Mouse (Mus musculus): ENCODE results near the gene Agmat. TPM values are rescaled to one million over a fixed set of nuclear protein-coding genes. Genes with fewer than 3 reads are reported as not detected.

Agmat gene
- polyA plus RNA-seq, 1 experiment from 2014 or later = 3.5 TPM

Other genes starting within 250 kb of the Agmat start
- gene Spen, start 208.1 kb upstream of the Agmat start, polyA plus RNA-seq (2016; fragmentation: Nextera tagmentation; extraction: Ambion mirVana) = 6.0 and 8.4 TPM in 2 replicates
- 61.9 and 62.7 TPM in 2 replicates for gene Fblim1, start 140.6 kb upstream of the Agmat start, polyA plus RNA-seq (2016; fragmentation: Nextera tagmentation; extraction: Ambion mirVana)
- 0.96 and 2.4 TPM in 2 replicates for gene Tmem82, start 128.0 kb upstream of the Agmat start, polyA plus RNA-seq (2016; fragmentation: Nextera tagmentation; extraction: Ambion mirVana)
- gene Slc25a34, start 122.9 kb upstream of the Agmat start, polyA plus RNA-seq (2016; fragmentation: Nextera tagmentation; extraction: Ambion mirVana) = 0.20 and 0.34 TPM in 2 replicates
- gene Plekhm2, start 81.8 kb upstream of the Agmat start, polyA plus RNA-seq (2016; fragmentation: Nextera tagmentation; extraction: Ambion mirVana) = 4.1 and 5.4 TPM in 2 replicates
- 3.1 and 4.4 TPM in 2 replicates for gene Rsc1a1, start 61.1 kb upstream of the Agmat start, polyA plus RNA-seq (2016; fragmentation: Nextera tagmentation; extraction: Ambion mirVana)
- gene Ddi2, start 23.3 kb upstream of the Agmat start, polyA plus RNA-seq (2016; fragmentation: Nextera tagmentation; extraction: Ambion mirVana) = 21.4 and 21.5 TPM in 2 replicates
- 5.0 and 5.4 TPM in 2 replicates for gene Dnajc16, start 44.3 kb downstream of the Agmat start, polyA plus RNA-seq (2016; fragmentation: Nextera tagmentation; extraction: Ambion mirVana)
- gene Casp9, start 46.9 kb downstream of the Agmat start, polyA plus RNA-seq (2016; fragmentation: Nextera tagmentation; extraction: Ambion mirVana) = 21.4 and 22.5 TPM in 2 replicates
- gene Cela2a, start 79.5 kb downstream of the Agmat start, polyA plus RNA-seq (2016; fragmentation: Nextera tagmentation; extraction: Ambion mirVana) = not detected in 2 replicates
- not detected in 2 replicates for gene Ctrc, start 99.7 kb downstream of the Agmat start, polyA plus RNA-seq (2016; fragmentation: Nextera tagmentation; extraction: Ambion mirVana)
- 139 and 151 TPM in 2 replicates for gene Efhd2, start 128.2 kb downstream of the Agmat start, polyA plus RNA-seq (2016; fragmentation: Nextera tagmentation; extraction: Ambion mirVana)